Mouse (Mus musculus): ENCODE results near the gene Gpr156. TPM values are rescaled to one million over a fixed set of nuclear protein-coding genes. Genes with fewer than 3 reads are reported as not detected.

Gpr156 gene
- polyA plus RNA-seq (2012; rRNA removed), result 0.03 and 0.08 TPM in 2 replicates

GRCm38 (mm10) chr16:37916138-37916817 lies at the start of gene Gpr156:
Gene Gpr156 (plus strand): TSS chr16:37916496.

GRCm38 (mm10) chr16:37867791-37868505 lies 48.3 kb upstream of the Gpr156 start, which contains the start of gene Lrrc58:
Gene Lrrc58 (plus strand): TSS chr16:37868389.

Other genes with a start within 250 kb of the Gpr156 start
- 28.4 and 29.4 TPM in 2 replicates for gene Fstl1, start 139.6 kb upstream of the Gpr156 start, polyA plus RNA-seq (2012; rRNA removed)
- not detected in 2 replicates for gene Gm36028, start 55.4 kb upstream of the Gpr156 start, polyA plus RNA-seq (2012; rRNA removed)
- 8.3 and 9.4 TPM in 2 replicates for gene Lrrc58, start 48.1 kb upstream of the Gpr156 start, polyA plus RNA-seq (2012; rRNA removed)
- 9.9 and 13.2 TPM in 2 replicates for gene Gsk3b, start 172.5 kb downstream of the Gpr156 start, polyA plus RNA-seq (2012; rRNA removed)